Mouse (Mus musculus): ENCODE results near the gene Cd164l2. TPM values are rescaled to one million over a fixed set of nuclear protein-coding genes. Genes with fewer than 3 reads are reported as not detected.

The Cd164l2 gene
- polyA plus RNA-seq, 1 experiment from 2014 or later: 0.79 TPM

GRCm38 (mm10) chr4:133264559-133264958, 52.6 kb downstream of the Cd164l2 start:
- no peak overlapping the region for H3K4me3 ChIP-seq
- H3K27ac ChIP-seq: no peak overlapping the region
- H3K27me3 ChIP-seq (replicated peaks): no peaks in the 10 kb centered on the region
- no peak overlapping the region for H3K4me2 ChIP-seq (replicated peaks)
- H3K4me1 ChIP-seq: no peaks in the 10 kb centered on the region
- H3K36me3 ChIP-seq: peaks cover 61% of the 10 kb centered on the region
- no peak overlapping the region for H3K9ac ChIP-seq
- peaks cover 12% of the 10 kb centered on the region; the same call in 1 of the 2 replicates for H3K9me3 ChIP-seq
- 94% methylated on average over 2 of the region's 2 CpGs for WGBS
- no peak for ATAC-seq (ENCODE audit: low FRiP score, low read depth)

GRCm38 (mm10) chr4:133265297-133265696, 53.4 kb downstream of the Cd164l2 start:
- Histone ChIP-seq H3K36me3 (peaks cover 68% of the 10 kb centered on the region), H3K4me2 (replicated peaks) (no peak overlapping the region), H3K9ac (no peak overlapping the region), H3K4me3 (no peak overlapping the region), H3K4me1 (no peaks in the 10 kb centered on the region), H3K27ac (no peak overlapping the region), H3K9me3 (peaks cover 12% of the 10 kb centered on the region; the same call in 1 of the 2 replicates), H3K27me3 (replicated peaks) (no peaks in the 10 kb centered on the region)
- WGBS: 96% methylated on average over 3 of the region's 3 CpGs
- no peak for ATAC-seq (ENCODE audit: low FRiP score, low read depth)

- Histone ChIP-seq H3K9me3 (peaks cover 12% of the 10 kb centered on the region; the same call in 1 of the 2 replicates), H3K4me3 (no peak overlapping the region), H3K36me3 (peaks cover 72% of the 10 kb centered on the region), H3K27me3 (replicated peaks) (no peaks in the 10 kb centered on the region), H3K9ac (no peak overlapping the region), H3K27ac (no peak overlapping the region), H3K4me1 (no peaks in the 10 kb centered on the region), H3K4me2 (replicated peaks) (no peak overlapping the region)
- no peak for ATAC-seq (ENCODE audit: low FRiP score, low read depth)
- WGBS: 95% methylated on average over 4 of the region's 4 CpGs
Measured at GRCm38 (mm10) chr4:133265759-133266158, 53.8 kb downstream of the Cd164l2 start.

GRCm38 (mm10) chr4:133266248-133266880, 54.4 kb downstream of the Cd164l2 start:
- Histone ChIP-seq H3K4me3 (no peak overlapping the region), H3K27ac (no peak overlapping the region), H3K9me3 (peaks cover 12% of the 10 kb centered on the region; the same call in 1 of the 2 replicates), H3K4me1 (no peaks in the 10 kb centered on the region), H3K36me3 (peaks cover 75% of the 10 kb centered on the region), H3K27me3 (replicated peaks) (no peaks in the 10 kb centered on the region), H3K9ac (no peak overlapping the region), H3K4me2 (replicated peaks) (no peak overlapping the region)
- 96% methylated on average over 12 of the region's 12 CpGs for WGBS
- ATAC-seq (ENCODE audit: low FRiP score, low read depth): no peak

- no peak overlapping the region for H3K4me3 ChIP-seq
- no peak overlapping the region for H3K4me2 ChIP-seq (replicated peaks)
- H3K27ac ChIP-seq: no peak overlapping the region
- H3K9ac ChIP-seq: no peak overlapping the region
- no peaks in the 10 kb centered on the region for H3K27me3 ChIP-seq (replicated peaks)
- no peaks in the 10 kb centered on the region; the same call in 1 of the 2 replicates for H3K4me1 ChIP-seq
- no peak for ATAC-seq (ENCODE audit: low FRiP score, low read depth)
- H3K36me3 ChIP-seq: peaks cover 69% of the 10 kb centered on the region
- 92% methylated on average over 3 of the region's 3 CpGs for WGBS
- peaks cover 12% of the 10 kb centered on the region; the same call in 1 of the 2 replicates for H3K9me3 ChIP-seq
Measured at GRCm38 (mm10) chr4:133268931-133269330, 57.0 kb downstream of the Cd164l2 start.

GRCm38 (mm10) chr4:133269596-133269995, 57.7 kb downstream of the Cd164l2 start:
- Histone ChIP-seq H3K27me3 (replicated peaks) (no peaks in the 10 kb centered on the region), H3K4me3 (no peak overlapping the region), H3K27ac (no peak overlapping the region), H3K36me3 (peaks cover 64% of the 10 kb centered on the region), H3K4me2 (replicated peaks) (no peak overlapping the region), H3K9me3 (peaks cover 8% of the 10 kb centered on the region; the same call in 1 of the 2 replicates), H3K4me1 (no peaks in the 10 kb centered on the region; the same call in 1 of the 2 replicates), H3K9ac (no peak overlapping the region)
- no peak for ATAC-seq (ENCODE audit: low FRiP score, low read depth)
- WGBS: 92% methylated on average over 3 of the region's 3 CpGs

GRCm38 (mm10) chr4:133270929-133271328, 59.0 kb downstream of the Cd164l2 start:
- Histone ChIP-seq H3K9ac (no peak overlapping the region), H3K9me3 (no peaks in the 10 kb centered on the region), H3K4me2 (replicated peaks) (no peak overlapping the region), H3K27ac (no peak overlapping the region), H3K27me3 (replicated peaks) (no peaks in the 10 kb centered on the region), H3K4me3 (no peak overlapping the region), H3K36me3 (peaks cover 51% of the 10 kb centered on the region), H3K4me1 (peaks cover 7% of the 10 kb centered on the region)
- ATAC-seq (ENCODE audit: low FRiP score, low read depth): no peak
- WGBS: 94% methylated on average over 9 of the region's 9 CpGs

Small RNA genes within 50 kb of the gene (microRNA-seq; reads per million reads assigned to microRNA genes)
- not detected for gene Mir7017

Other genes starting within 250 kb of the Cd164l2 start
- gene Fgr, start 238.0 kb upstream of the Cd164l2 start, polyA plus RNA-seq (2016; fragmentation: Nextera tagmentation; extraction: Ambion mirVana): 0.22 and 0.28 TPM in 2 replicates
- 10.5 TPM in 2 replicates for gene Ahdc1, start 200.9 kb upstream of the Cd164l2 start, polyA plus RNA-seq (2016; fragmentation: Nextera tagmentation; extraction: Ambion mirVana)
- gene Wasf2, start 81.6 kb upstream of the Cd164l2 start, polyA plus RNA-seq (2016; fragmentation: Nextera tagmentation; extraction: Ambion mirVana): 30.5 and 48.9 TPM in 2 replicates
- 0.38 and 0.74 TPM in 2 replicates for gene Gpr3, start 405 bp downstream of the Cd164l2 start, polyA plus RNA-seq (2016; fragmentation: Nextera tagmentation; extraction: Ambion mirVana)
- gene Map3k6, start 28.7 kb downstream of the Cd164l2 start, polyA plus RNA-seq (2016; fragmentation: Nextera tagmentation; extraction: Ambion mirVana): 2.1 and 3.2 TPM in 2 replicates
- gene Sytl1, start 51.0 kb downstream of the Cd164l2 start, polyA plus RNA-seq (2016; fragmentation: Nextera tagmentation; extraction: Ambion mirVana): 0.66 and 0.73 TPM in 2 replicates
- 82.0 and 84.2 TPM in 2 replicates for gene Tmem222, start 65.7 kb downstream of the Cd164l2 start, polyA plus RNA-seq (2016; fragmentation: Nextera tagmentation; extraction: Ambion mirVana)
- 22.3 and 28.3 TPM in 2 replicates for gene Wdtc1, start 141.3 kb downstream of the Cd164l2 start, polyA plus RNA-seq (2016; fragmentation: Nextera tagmentation; extraction: Ambion mirVana)
- 7.1 and 9.0 TPM in 2 replicates for gene Slc9a1, start 157.6 kb downstream of the Cd164l2 start, polyA plus RNA-seq (2016; fragmentation: Nextera tagmentation; extraction: Ambion mirVana)

All from neural tube, embryonic 12.5 days (tissue).